Mouse (Mus musculus) cortical plate, adult 2 months (tissue): Measurements from ENCODE around the gene Ank3. TPM values are rescaled to one million over a fixed set of nuclear protein-coding genes. Genes with fewer than 3 reads are reported as not detected.

Experiments used
- H3K27ac ChIP-seq: fragments of 200-500 bp; 2 replicates; pipeline ENCODE4 v1.5.1; 2012; ENCODE audit warnings: low read length, control low read depth, inconsistent platforms; ENCODE audit not compliant: insufficient read depth
- H3K4me1 ChIP-seq: fragments of 200-500 bp; 2 replicates; pipeline ENCODE4 v1.6.1; 2011; ENCODE audit warnings: low read length; ENCODE audit not compliant: control insufficient read depth, insufficient read depth
- H3K4me3 ChIP-seq: fragments of 200-500 bp; 2 replicates; pipeline ENCODE4 v1.5.1; 2011; ENCODE audit warnings: mild to moderate bottlenecking, low read length, control low read depth; ENCODE audit not compliant: insufficient read depth
- CTCF ChIP-seq: fragments of 200-500 bp; IDR thresholded peaks from 2 replicates; pipeline ENCODE4 v1.5.1; 2011; ENCODE audit warnings: mild to moderate bottlenecking, control low read depth, low read length; ENCODE audit not compliant: insufficient read depth; ENCODE audit errors: extremely low read depth
- POLR2A ChIP-seq: fragments of 200-500 bp; IDR thresholded peaks from 2 replicates; pipeline ENCODE4 v1.6.1; 2011; ENCODE audit warnings: mild to moderate bottlenecking, low read length, control low read depth; ENCODE audit not compliant: insufficient read depth; ENCODE audit errors: extremely low read depth
- polyA plus RNA-seq: library from polyadenylated mRNA; depleted of rRNA; stranded (reverse); fragments of >200 nt; gene quantifications from 2 replicates; pipeline ENCODE4 v1.2.3, GENCODE M21; 2012

The Ank3 gene
- polyA plus RNA-seq, 1 experiment: 188 TPM

GRCm38 (mm10) chr10:69870947-69871346, 472.4 kb downstream of the Ank3 start:
- TF ChIP-seq CTCF (no peak), POLR2A (no peak)
- H3K4me1 ChIP-seq: peaks cover 6% of the 10 kb centered on the region; the same call in 1 of the 2 replicates
- no peak overlapping the region for H3K27ac ChIP-seq
- H3K4me3 ChIP-seq: no peak overlapping the region

GRCm38 (mm10) chr10:69872182-69872741, 473.7 kb downstream of the Ank3 start:
- Histone ChIP-seq H3K4me1 (peaks cover 6% of the 10 kb centered on the region; the same call in 1 of the 2 replicates), H3K27ac (no peak overlapping the region), H3K4me3 (no peak overlapping the region)
- TF ChIP-seq CTCF: no peak
- no peak for TF ChIP-seq POLR2A

GRCm38 (mm10) chr10:69872892-69873291, 474.3 kb downstream of the Ank3 start:
- Histone ChIP-seq H3K27ac (no peak overlapping the region), H3K4me1 (peaks cover 6% of the 10 kb centered on the region; the same call in 1 of the 2 replicates), H3K4me3 (no peak overlapping the region)
- TF ChIP-seq CTCF: no peak
- no peak for TF ChIP-seq POLR2A

GRCm38 (mm10) chr10:69874806-69875205, 476.2 kb downstream of the Ank3 start:
- Histone ChIP-seq H3K27ac (no peak overlapping the region), H3K4me3 (no peak overlapping the region), H3K4me1 (peaks cover 6% of the 10 kb centered on the region; the same call in 1 of the 2 replicates)
- TF ChIP-seq CTCF (no peak), POLR2A (no peak)

GRCm38 (mm10) chr10:69883935-69884680, 485.5 kb downstream of the Ank3 start:
- no peak for TF ChIP-seq CTCF
- TF ChIP-seq POLR2A: no peak
- Histone ChIP-seq H3K4me1 (no peaks in the 10 kb centered on the region), H3K27ac (no peak overlapping the region), H3K4me3 (no peak overlapping the region)

- TF ChIP-seq POLR2A (no peak), CTCF (no peak)
- no peak overlapping the region for H3K27ac ChIP-seq
- no peak overlapping the region for H3K4me3 ChIP-seq
- H3K4me1 ChIP-seq: peaks cover 2% of the 10 kb centered on the region
Observed at GRCm38 (mm10) chr10:69888399-69888798, 489.8 kb downstream of the Ank3 start.

- no peak overlapping the region for H3K4me3 ChIP-seq
- TF ChIP-seq POLR2A (no peak), CTCF (peak; percentile 44; the same call in 1 of the 2 replicates)
- H3K27ac ChIP-seq: no peak overlapping the region
- H3K4me1 ChIP-seq: peaks cover 2% of the 10 kb centered on the region
Observed at GRCm38 (mm10) chr10:69889779-69890178, 491.2 kb downstream of the Ank3 start.

- Histone ChIP-seq H3K4me3 (no peak overlapping the region), H3K4me1 (peaks cover 2% of the 10 kb centered on the region), H3K27ac (no peak overlapping the region)
- TF ChIP-seq CTCF (no peak), POLR2A (no peak)
Observed at GRCm38 (mm10) chr10:69890389-69890985, 491.9 kb downstream of the Ank3 start.

GRCm38 (mm10) chr10:69892162-69892561, 493.6 kb downstream of the Ank3 start:
- Histone ChIP-seq H3K27ac (no peak overlapping the region), H3K4me3 (no peak overlapping the region), H3K4me1 (peaks cover 7% of the 10 kb centered on the region)
- TF ChIP-seq CTCF (no peak), POLR2A (no peak)
